Mouse (Mus musculus) frontal cortex, postnatal 25 days (tissue): ENCODE measurements around the gene Mogat1.
"Not testable (repeated sequence)": the region's sequence is repeated elsewhere in the genome, so short reads cannot be mapped to it uniquely, and the experiment has no call there.

Experiments used
- DNase-seq, 2 experiments: peaks; one replicate each; pipeline ENCODE4 v3.0.0; 2022; ENCODE audit warnings: low spot score in 2 of 2

The Mogat1 gene

GRCm38 (mm10) chr1:78536310-78537164 lies 25.7 kb downstream of the Mogat1 start:
- peak; percentile 77 to 84 for DNase-seq

- DNase-seq = peak; percentile 54 to 73
Observed at GRCm38 (mm10) chr1:78537494-78538010, 26.8 kb downstream of the Mogat1 start.

- no peak for DNase-seq
Observed at GRCm38 (mm10) chr1:78538396-78538795, 27.6 kb downstream of the Mogat1 start.

GRCm38 (mm10) chr1:78539166-78539565 lies 28.4 kb downstream of the Mogat1 start:
- DNase-seq = no peak

GRCm38 (mm10) chr1:78543631-78544030 lies 32.8 kb downstream of the Mogat1 start:
- DNase-seq = not testable (repeated sequence)

GRCm38 (mm10) chr1:78546258-78546657 lies 35.5 kb downstream of the Mogat1 start:
- DNase-seq = no peak

GRCm38 (mm10) chr1:78548961-78549360 lies 38.2 kb downstream of the Mogat1 start:
- DNase-seq = no peak

GRCm38 (mm10) chr1:78554012-78554666 lies 43.3 kb downstream of the Mogat1 start:
- no peak for DNase-seq

- DNase-seq = no peak
Observed at GRCm38 (mm10) chr1:78566963-78567362, 56.2 kb downstream of the Mogat1 start.

GRCm38 (mm10) chr1:78567421-78567820 lies 56.6 kb downstream of the Mogat1 start:
- DNase-seq = no peak

GRCm38 (mm10) chr1:78567834-78568507 lies 57.2 kb downstream of the Mogat1 start:
- DNase-seq = no peak

- no peak for DNase-seq
Observed at GRCm38 (mm10) chr1:78569617-78570016, 58.8 kb downstream of the Mogat1 start.

GRCm38 (mm10) chr1:78585080-78585479 lies 74.3 kb downstream of the Mogat1 start:
- DNase-seq = no peak

- DNase-seq = no peak
Observed at GRCm38 (mm10) chr1:78586986-78587385, 76.2 kb downstream of the Mogat1 start.
